Mouse (Mus musculus): ENCODE results near the gene Pkmyt1.

DNA sequence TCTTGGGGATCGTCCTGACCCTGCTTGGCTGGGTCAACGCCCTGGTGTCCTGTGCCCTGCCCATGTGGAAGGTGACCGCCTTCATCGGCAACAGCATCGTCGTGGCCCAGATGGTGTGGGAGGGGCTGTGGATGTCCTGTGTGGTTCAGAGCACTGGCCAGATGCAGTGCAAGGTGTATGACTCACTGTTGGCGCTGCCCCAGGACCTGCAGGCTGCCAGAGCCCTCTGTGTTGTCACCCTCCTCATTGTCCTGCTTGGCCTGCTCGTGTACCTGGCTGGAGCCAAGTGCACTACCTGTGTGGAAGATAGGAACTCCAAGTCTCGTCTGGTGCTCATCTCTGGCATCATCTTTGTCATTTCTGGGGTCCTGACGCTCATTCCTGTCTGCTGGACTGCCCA is 45.0 kb upstream of the Pkmyt1 start:
- TF ChIP-seq CTCF (IDR thresholded peaks at IDR 0.05; ENCODE audit: low read depth, low read length) (no peak), POLR2A (IDR thresholded peaks at IDR 0.05; ENCODE audit: borderline replicate concordance, low read depth, low read length) (no peak)
